Mouse (Mus musculus): ENCODE measurements around the gene Mcoln3.

The Mcoln3 gene

DNA sequence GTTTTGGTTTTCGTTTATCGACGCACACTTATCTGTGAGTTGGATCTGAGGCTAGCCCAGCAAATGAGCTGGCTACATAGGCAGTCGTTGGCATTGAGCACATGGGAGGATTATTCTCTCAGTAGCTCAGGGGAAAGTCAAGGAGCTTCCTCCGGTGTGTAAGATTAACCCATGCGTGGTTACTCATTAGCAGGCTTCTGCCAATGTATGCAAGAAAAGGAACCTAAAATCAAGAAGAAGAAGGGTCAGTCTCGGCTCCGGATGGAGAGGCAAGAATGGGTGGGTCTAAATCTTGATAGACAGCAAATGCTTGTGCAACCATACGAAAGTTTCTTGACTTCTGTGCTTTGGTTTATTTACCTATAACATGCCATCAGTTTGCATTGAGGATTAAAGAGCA lies 57.0 kb downstream of the Mcoln3 start:
- DNase-seq (ENCODE audit: low spot score) = no peak

DNA sequence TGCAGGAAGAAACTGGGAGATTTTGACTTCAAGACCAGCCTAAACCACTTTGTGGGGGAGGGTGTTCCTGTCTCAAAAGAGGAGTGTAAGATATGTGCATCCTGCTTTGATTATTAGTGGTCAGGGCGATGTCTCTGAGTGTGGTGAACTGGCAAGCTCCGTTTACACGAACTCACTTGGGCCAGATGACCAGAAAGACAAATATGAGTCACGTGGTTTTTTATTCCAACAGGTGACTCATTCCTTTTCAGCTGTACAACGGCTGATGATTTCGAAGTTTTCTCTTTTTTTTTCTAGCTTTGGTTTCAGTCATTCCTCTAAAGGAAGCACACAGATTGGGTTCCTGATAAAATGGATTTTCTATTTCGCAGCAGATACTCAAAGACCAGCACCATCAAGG lies 60.0 kb downstream of the Mcoln3 start:
- no peak for DNase-seq (ENCODE audit: low spot score)

DNA sequence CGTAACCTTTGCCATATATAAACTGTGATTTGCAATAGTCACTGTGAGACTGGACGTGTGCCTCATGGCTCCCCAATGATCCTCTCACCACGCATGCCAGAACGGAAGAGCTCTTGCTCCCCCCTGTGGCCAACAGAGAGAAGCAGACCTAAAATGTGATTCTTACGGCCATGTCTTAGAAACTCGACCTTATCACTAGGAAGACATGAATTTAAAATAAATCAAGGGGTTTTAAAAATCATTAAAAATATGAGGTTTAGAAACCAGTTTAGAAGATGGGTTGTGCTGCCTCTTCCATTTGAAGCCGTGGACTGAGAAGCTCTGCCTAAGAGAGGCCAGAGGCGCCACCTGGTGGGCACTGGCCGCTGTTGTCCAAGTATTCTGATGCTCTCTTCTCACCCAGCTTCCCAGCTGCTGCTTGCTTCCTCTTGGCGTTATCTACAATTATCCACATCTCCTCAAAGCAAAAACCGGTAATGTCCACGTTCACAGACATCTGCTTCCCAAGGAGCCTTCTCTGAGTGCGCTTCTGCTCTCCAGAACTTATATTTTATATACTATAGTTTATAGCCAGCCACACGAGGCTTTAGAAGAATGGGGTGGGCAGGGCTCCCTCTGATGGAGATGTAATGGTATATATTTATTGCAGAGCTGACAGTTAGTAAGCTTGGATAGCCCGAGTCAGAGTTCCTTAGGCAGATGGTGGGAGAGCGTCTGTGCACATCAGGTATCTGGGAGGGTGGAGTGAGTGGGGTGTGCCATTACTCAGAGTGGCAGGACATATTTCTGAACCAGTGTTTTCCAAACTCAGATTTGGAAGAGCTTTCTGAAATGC lies 60.7 kb downstream of the Mcoln3 start:
- DNase-seq (ENCODE audit: low spot score) = peak; percentile 73

DNA sequence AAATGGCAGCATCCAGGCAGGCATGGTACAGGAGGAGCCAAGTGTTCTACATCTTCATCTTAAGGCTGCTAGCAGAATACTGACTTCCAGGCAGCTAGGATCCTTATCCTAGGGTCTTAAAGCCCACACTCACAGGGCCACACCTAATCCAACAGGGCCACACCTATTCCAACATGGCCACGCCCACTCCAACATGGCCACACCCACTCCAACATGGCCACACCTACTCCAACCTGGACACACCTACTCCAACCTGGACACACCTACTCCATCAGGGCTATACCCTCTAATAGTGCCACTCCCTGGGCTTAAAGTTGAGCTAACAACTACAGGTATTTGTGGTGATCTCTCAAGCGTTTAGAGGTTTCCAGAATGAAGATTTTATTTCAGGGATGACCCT lies 63.1 kb downstream of the Mcoln3 start:
- no peak for DNase-seq (ENCODE audit: low spot score)

DNA sequence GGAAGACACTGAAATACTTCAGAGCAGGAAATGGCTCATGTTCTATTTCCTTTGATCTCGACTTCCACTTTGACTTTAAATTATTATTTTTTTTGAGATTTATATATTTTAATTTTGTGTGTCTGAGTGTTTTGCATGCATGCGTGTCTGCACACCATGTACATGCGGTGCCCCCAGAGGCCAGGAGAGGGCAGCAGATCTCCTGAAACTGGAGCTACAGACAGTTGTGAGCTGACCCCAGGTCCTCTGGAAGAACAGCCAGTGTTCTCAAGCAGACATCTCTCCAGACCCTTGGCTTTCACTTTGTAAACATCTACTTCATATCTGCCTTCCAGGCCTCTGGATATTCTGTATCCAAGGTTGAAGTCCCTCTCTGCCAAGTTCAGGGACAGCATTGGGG lies 63.7 kb downstream of the Mcoln3 start:
- DNase-seq (ENCODE audit: low spot score) = peak; percentile 39

DNA sequence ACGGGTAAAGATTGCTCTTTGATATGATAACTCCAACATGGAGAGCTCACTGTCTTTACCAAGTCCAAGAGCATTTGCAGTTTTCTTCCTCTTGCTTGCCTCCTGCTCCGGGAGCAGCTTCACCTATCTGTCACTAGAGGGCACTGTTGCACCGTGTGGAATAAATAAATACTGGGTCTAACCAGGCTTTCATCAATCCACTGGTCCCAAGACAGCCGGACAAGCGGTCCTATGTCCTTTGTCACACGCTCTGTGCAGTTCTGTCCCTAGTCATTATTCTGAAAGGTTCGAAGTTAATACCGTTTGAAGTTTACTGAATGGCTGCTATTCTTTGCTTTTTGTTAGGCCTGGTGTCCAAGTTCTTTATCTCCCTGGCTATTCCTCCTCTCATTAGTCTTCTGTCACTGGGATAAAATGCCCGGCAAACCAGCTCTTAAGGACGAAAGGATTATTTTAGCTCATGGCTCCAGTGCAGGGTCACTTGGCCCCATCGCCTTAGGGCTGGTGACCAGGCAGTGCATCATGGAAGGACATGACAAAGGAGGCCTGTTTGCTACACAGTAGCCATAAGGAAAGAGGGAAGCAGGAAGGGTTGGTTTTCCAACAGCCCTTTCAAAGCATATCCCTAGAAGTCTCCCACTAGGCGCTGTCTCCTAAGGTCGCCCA lies 67.9 kb downstream of the Mcoln3 start:
- peak; percentile 31 for DNase-seq (ENCODE audit: low spot score)

DNA sequence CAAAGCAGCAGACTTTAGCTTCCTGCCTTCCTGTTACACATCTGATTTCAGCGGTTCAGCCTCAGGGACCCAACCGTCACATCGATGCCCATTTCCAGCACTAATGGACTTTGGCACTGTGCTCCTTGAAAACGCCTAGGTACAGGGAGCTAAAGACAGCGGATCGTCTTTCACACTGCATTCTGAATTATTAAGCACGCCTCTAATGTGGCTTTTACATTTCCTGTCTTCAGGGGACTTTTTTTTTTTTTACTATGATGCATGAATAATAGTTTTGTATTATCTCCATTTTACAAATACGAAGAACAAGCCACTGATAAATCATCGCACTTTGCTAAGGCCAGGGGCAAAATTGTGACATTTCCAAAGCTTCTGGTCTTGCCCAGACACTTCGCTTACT lies 68.8 kb downstream of the Mcoln3 start:
- DNase-seq (ENCODE audit: low spot score) = no peak

DNA sequence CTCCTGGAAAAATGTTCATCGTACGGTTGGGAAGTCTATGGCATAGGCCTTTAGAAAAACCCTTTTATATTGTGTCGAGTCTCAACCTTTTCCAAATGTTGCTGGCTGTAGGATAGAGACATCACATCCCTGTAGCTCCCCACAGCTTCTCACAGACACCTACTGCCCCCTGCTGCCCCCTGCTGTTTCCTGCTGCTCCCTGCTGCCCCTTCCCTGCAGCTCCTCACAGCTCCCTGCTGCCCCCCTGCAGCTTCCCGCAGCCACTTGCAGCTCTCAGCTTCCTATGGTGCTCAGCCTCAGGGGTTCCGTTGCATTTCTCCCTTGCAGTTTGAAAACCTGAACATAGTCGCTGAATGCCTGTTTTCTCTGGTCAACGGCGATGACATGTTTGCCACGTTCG lies 72.7 kb downstream of the Mcoln3 start:
- DNase-seq (ENCODE audit: low spot score) = no peak
